Mouse (Mus musculus) liver, adult 2 months (tissue): Measurements from ENCODE around the gene A230050P20Rik.

ENCODE experiments used
- CTCF ChIP-seq: fragments of 200-500 bp; IDR thresholded peaks from 2 replicates; pipeline ENCODE4 v1.5.1; 2011; ENCODE audit warnings: low read depth, low read length, control low read depth
- POLR2A ChIP-seq: fragments of 200-500 bp; IDR thresholded peaks from 2 replicates; pipeline ENCODE4 v1.6.1; 2011; ENCODE audit warnings: low read length, control low read depth; ENCODE audit not compliant: insufficient read depth; ENCODE audit errors: extremely low read depth

DNA sequence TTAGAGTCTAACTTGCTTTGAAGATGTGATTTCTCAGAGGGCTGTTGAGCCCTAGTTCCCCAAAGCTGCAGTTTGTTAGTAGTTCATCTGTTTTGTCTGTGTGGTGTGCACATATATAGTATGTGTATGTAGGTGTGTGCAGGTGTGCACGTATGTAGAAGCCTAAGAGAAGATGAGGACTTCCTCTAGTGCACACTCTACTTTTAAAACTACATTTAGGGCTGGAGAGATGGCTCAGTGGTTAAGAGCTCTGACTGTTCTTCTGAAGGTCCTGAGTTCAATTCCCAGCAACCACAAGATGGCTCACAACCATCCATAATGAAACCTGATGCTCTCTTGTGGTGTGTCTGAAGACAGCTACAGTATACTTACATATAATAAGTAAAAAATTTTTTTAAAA lies 33.6 kb upstream of the A230050P20Rik start:
- TF ChIP-seq POLR2A, result no peak
- TF ChIP-seq CTCF, result no peak
